Comparison of ENCODE assay signal across 8 mouse cellular contexts in the genomic region with DNA sequence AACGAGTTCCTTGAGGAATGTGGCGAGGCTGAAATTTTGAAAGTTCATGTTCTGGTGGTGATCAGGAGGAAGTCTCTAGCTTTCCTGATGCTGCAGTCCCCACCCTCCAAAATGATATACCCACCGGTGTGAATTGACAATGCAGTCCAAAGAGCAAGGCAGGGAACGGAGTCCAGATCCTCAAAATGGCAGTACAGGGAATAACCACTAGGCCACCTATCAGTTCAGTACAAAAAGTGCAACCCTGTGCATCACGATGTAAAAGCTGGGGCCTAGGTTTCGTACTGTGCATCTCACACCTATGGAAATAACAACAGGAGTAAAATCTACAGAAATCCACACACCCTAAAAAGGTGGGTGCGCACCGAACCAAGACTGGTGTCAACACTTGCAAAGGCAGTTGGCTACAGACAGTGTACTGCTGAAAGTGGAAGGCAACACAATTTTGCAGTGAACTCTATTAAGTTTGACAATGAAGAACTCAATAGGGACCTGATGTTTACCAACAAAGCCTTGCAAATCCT. TPM values are rescaled to one million over a fixed set of nuclear protein-coding genes. Genes with fewer than 3 reads are reported as not detected.
DNase-seq lines count a peak whose midpoint lies in the region; ATAC-seq lines count a peak whose summit lies in the region.

No protein-coding gene starts in this region.

- H3K36me3 ChIP-seq in heart, embryonic 15.5 days: peaks cover 8% of the 10 kb centered on the region
- peaks cover 27% of the 10 kb centered on the region for H3K36me3 ChIP-seq in hindbrain, embryonic 14.5 days (replicated peaks; ENCODE audit: control insufficient read depth, insufficient read depth)
- H3K36me3 ChIP-seq in midbrain, embryonic 13.5 days: peaks cover 17% of the 10 kb centered on the region

- 74% methylated on average over 8 of the region's 8 CpGs for WGBS in heart, embryonic 15.5 days
- WGBS in hindbrain, embryonic 14.5 days: 84% methylated on average over 8 of the region's 8 CpGs
- WGBS in midbrain, embryonic 13.5 days: 92% methylated on average over 8 of the region's 8 CpGs

- no peak for ATAC-seq in heart, embryonic 15.5 days (replicated peaks; ENCODE audit: insufficient number of reproducible peaks, insufficient read depth, low FRiP score, low read depth)
- ATAC-seq in hindbrain, embryonic 14.5 days (ENCODE audit: low FRiP score): no peak
- no peak for ATAC-seq in midbrain, embryonic 13.5 days

- peak overlapping the region; percentile 100; the same call in 1 of the 2 replicates for H3K9ac ChIP-seq in heart, embryonic 15.5 days
- peak overlapping the region; percentile 100 for H3K9ac ChIP-seq in hindbrain, embryonic 14.5 days
- H3K9ac ChIP-seq in midbrain, embryonic 13.5 days (replicated peaks): peak overlapping the region; percentile 100; the same call in 1 of the 2 replicates

- H3K27ac ChIP-seq in heart, embryonic 15.5 days: no peak overlapping the region
- H3K27ac ChIP-seq in brown adipose tissue, adult 24 weeks (replicated peaks; ENCODE audit: low read depth, low read length): no peak overlapping the region
- no peak overlapping the region for H3K27ac ChIP-seq in hindbrain, embryonic 14.5 days
- H3K27ac ChIP-seq in midbrain, embryonic 13.5 days: no peak overlapping the region

- no peaks in the 10 kb centered on the region for H3K27me3 ChIP-seq in heart, embryonic 15.5 days
- H3K27me3 ChIP-seq in hindbrain, embryonic 14.5 days (ENCODE audit: control insufficient read depth, insufficient read depth, low read length): no peaks in the 10 kb centered on the region
- no peaks in the 10 kb centered on the region for H3K27me3 ChIP-seq in midbrain, embryonic 13.5 days

- no peak for DNase-seq in heart, postnatal 25 days (ENCODE audit: low spot score)
- no peak for DNase-seq in hindbrain, embryonic 14.5 days (ENCODE audit: low spot score)
- DNase-seq in adrenal gland, postnatal 4 days (ENCODE audit: low spot score in 2 of 2): no peak
- DNase-seq in MN1 (ENCODE audit: low spot score): no peak
- no peak for DNase-seq in right cerebral cortex, postnatal 4 days

- H3K4me3 ChIP-seq in heart, embryonic 15.5 days: peak overlapping the region; percentile 99
- H3K4me3 ChIP-seq in brown adipose tissue, adult 24 weeks (ENCODE audit: insufficient read depth, low read depth, low read length): peak overlapping the region; percentile 100; the same call in 1 of the 2 replicates
- peak overlapping the region; percentile 93 for H3K4me3 ChIP-seq in hindbrain, embryonic 14.5 days (replicated peaks; ENCODE audit: low read length)
- H3K4me3 ChIP-seq in midbrain, embryonic 13.5 days (replicated peaks): peak overlapping the region; percentile 99

- H3K4me2 ChIP-seq in heart, embryonic 15.5 days: peak overlapping the region; percentile 69
- H3K4me2 ChIP-seq in hindbrain, embryonic 14.5 days (replicated peaks): peak overlapping the region; percentile 97
- H3K4me2 ChIP-seq in midbrain, embryonic 13.5 days (replicated peaks): peak overlapping the region; percentile 87

- peaks cover 36% of the 10 kb centered on the region for H3K4me1 ChIP-seq in heart, embryonic 15.5 days (replicated peaks)
- peaks cover 29% of the 10 kb centered on the region for H3K4me1 ChIP-seq in brown adipose tissue, adult 24 weeks (ENCODE audit: control insufficient read depth, insufficient read depth, insufficient read length, low read length)
- H3K4me1 ChIP-seq in hindbrain, embryonic 14.5 days (replicated peaks; ENCODE audit: control insufficient read depth, insufficient read depth, low read length): peaks cover 38% of the 10 kb centered on the region
- peaks cover 49% of the 10 kb centered on the region for H3K4me1 ChIP-seq in midbrain, embryonic 13.5 days (replicated peaks)

- intact Hi-C loops in heart, postnatal 25 days (cut with DNase I): loop anchor here (5.0 kb wide), 1 partner anchor 47 kb away; no protein-coding TSS in a partner anchor

- H3K9me3 ChIP-seq in heart, embryonic 15.5 days (replicated peaks): no peaks in the 10 kb centered on the region
- no peaks in the 10 kb centered on the region for H3K9me3 ChIP-seq in hindbrain, embryonic 14.5 days (ENCODE audit: control insufficient read depth, low read length)
- H3K9me3 ChIP-seq in midbrain, embryonic 13.5 days: no peaks in the 10 kb centered on the region

RNA-seq across cellular contexts. Expression of a gene that starts 2.4 kb away (rescaled TPM):
- 6.6 and 7.8 TPM in 2 replicates for polyA plus RNA-seq in heart, embryonic 15.5 days (2015; fragmentation: Nextera tagmentation; extraction: Ambion mirVana)
- total RNA-seq in heart, postnatal 25 days (2021): 10 to 100 TPM; 30.5 to 32.7 TPM
- polyA plus RNA-seq in brown adipose tissue, adult 24 weeks (2012; ENCODE audit: insufficient read depth, insufficient read length, missing spikeins): 4.1 and 5.9 TPM in 2 replicates
- polyA plus RNA-seq in hindbrain, embryonic 14.5 days (2014; fragmentation: Nextera tagmentation; extraction: Ambion mirVana): 4.7 and 5.4 TPM in 2 replicates
- 2.5 and 5.1 TPM in 2 replicates for polyA plus RNA-seq in midbrain, embryonic 13.5 days (2015; fragmentation: Nextera tagmentation; extraction: Ambion mirVana)
- total RNA-seq in adrenal gland, postnatal 4 days (2021): 10 to 100 TPM; 81.3 to 94.6 TPM

RNA-seq across cellular contexts. Expression of a gene that starts 25.6 kb away (rescaled TPM):
- 10.9 and 14.2 TPM in 2 replicates for polyA plus RNA-seq in heart, embryonic 15.5 days (2015; fragmentation: Nextera tagmentation; extraction: Ambion mirVana)
- 10 to 100 TPM; 12.6 to 13.6 TPM for total RNA-seq in heart, postnatal 25 days (2021)
- 25.1 and 26.9 TPM in 2 replicates for polyA plus RNA-seq in brown adipose tissue, adult 24 weeks (2012; ENCODE audit: insufficient read depth, insufficient read length, missing spikeins)
- 23.7 and 26.3 TPM in 2 replicates for polyA plus RNA-seq in hindbrain, embryonic 14.5 days (2014; fragmentation: Nextera tagmentation; extraction: Ambion mirVana)
- polyA plus RNA-seq in midbrain, embryonic 13.5 days (2015; fragmentation: Nextera tagmentation; extraction: Ambion mirVana): 29.1 and 29.4 TPM in 2 replicates
- total RNA-seq in adrenal gland, postnatal 4 days (2021): 10 to 100 TPM; 34.4 to 43.4 TPM

RNA-seq across cellular contexts. Expression of a gene that starts 25.9 kb away (rescaled TPM):
- 69.3 and 96.2 TPM in 2 replicates for polyA plus RNA-seq in heart, embryonic 15.5 days (2015; fragmentation: Nextera tagmentation; extraction: Ambion mirVana)
- total RNA-seq in heart, postnatal 25 days (2021): 10 to 100 TPM; 61.8 to 70.6 TPM
- polyA plus RNA-seq in brown adipose tissue, adult 24 weeks (2012; ENCODE audit: insufficient read depth, insufficient read length, missing spikeins): 125 and 170 TPM in 2 replicates
- polyA plus RNA-seq in hindbrain, embryonic 14.5 days (2014; fragmentation: Nextera tagmentation; extraction: Ambion mirVana): 58.7 and 60.1 TPM in 2 replicates
- polyA plus RNA-seq in midbrain, embryonic 13.5 days (2015; fragmentation: Nextera tagmentation; extraction: Ambion mirVana): 68.0 and 71.8 TPM in 2 replicates
- total RNA-seq in adrenal gland, postnatal 4 days (2021): 100 to 1,000 TPM in 1 of 2 experiments, 10 to 100 TPM in 1; 93.0 to 109 TPM

RNA-seq across cellular contexts. Expression of a gene that starts 25.9 kb away (rescaled TPM):
- 4.2 and 5.7 TPM in 2 replicates for polyA plus RNA-seq in heart, embryonic 15.5 days (2015; fragmentation: Nextera tagmentation; extraction: Ambion mirVana)
- total RNA-seq in heart, postnatal 25 days (2021): 1 to 10 TPM; 6.2 to 7.1 TPM
- polyA plus RNA-seq in brown adipose tissue, adult 24 weeks (2012; ENCODE audit: insufficient read depth, insufficient read length, missing spikeins): 4.0 and 5.9 TPM in 2 replicates
- 11.7 and 12.5 TPM in 2 replicates for polyA plus RNA-seq in hindbrain, embryonic 14.5 days (2014; fragmentation: Nextera tagmentation; extraction: Ambion mirVana)
- polyA plus RNA-seq in midbrain, embryonic 13.5 days (2015; fragmentation: Nextera tagmentation; extraction: Ambion mirVana): 6.0 and 8.7 TPM in 2 replicates
- total RNA-seq in adrenal gland, postnatal 4 days (2021): 10 to 100 TPM; 13.4 to 13.6 TPM
